Mouse (Mus musculus): ENCODE results near the gene C130074G19Rik.

DNA sequence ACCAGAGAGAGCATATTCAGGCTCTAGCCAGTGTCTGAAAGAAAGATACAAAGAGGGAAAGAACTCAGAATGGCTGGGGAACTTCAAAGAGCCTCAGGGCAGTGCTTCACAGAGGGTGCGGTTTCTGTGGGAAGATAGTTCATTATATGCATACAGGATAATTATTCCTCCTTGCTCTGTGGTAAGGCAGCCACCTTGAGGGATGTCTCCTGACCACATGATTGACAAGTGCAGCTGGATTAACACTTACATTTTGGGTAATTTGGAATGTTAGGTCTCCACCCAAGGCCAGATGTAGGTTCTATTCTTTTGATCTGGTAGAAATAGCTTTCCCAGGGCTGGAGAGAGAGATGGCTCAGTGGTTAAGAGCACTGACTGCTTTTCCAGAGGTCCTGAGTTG, 3.1 kb upstream of the C130074G19Rik start:
- TF ChIP-seq CTCF (IDR thresholded peaks at IDR 0.05; ENCODE audit: control insufficient read depth, insufficient read depth, insufficient replicate concordance, low read depth, low read length), result no peak
- no peak for TF ChIP-seq POLR2A (IDR thresholded peaks at IDR 0.05; ENCODE audit: control insufficient read depth, low read depth, low read length)
